ENCODE assay signal across 9 mouse cellular contexts in the genomic region with DNA sequence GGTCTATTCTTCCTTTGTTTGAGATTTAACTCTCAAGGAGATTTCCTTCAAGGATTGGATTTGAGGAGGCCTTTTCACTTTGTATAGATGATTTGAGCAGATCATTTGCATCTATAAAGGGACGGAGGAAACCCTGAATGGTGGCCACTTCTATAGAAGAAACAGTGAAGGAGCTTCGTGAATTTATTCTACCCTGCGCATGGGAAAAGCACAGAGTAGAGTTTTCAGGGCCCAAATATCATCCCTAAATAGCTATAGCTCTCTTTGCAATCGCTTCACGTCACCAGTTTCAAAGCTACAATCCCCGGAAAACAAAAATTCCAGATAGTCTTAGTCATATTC.
DNase-seq lines count a peak whose midpoint lies in the region; ATAC-seq and TF ChIP-seq lines count a peak whose summit lies in the region.
"Had no signal": no experiment of that assay in that cellular context is flagged by ENCODE, and none has a peak within 500 bp of the region (broad histone marks: within the 10 kb centered on the region; RNA-seq: fewer than 3 reads in every experiment).

No protein-coding gene starts in this region.

- no peak for DNase-seq in frontal cortex, postnatal 10 days (ENCODE audit: low spot score in 2 of 2)
- peak; percentile 12 for DNase-seq in hindbrain, postnatal 0 days (ENCODE audit: low spot score)
- DNase-seq in urinary bladder, postnatal 25 days (ENCODE audit: low spot score), result no peak
- no peak for DNase-seq in right cerebral cortex, adult 18-20 months

- ATAC-seq in frontal cortex, adult (ENCODE audit: low TSS enrichment), result peak; percentile 28; the same call in 1 of the 2 replicates
- no peak for ATAC-seq in liver, embryonic 16.5 days (ENCODE audit: low read depth)
- ATAC-seq in liver, embryonic 12.5 days, result no peak
- ATAC-seq in hindbrain, postnatal 0 days, result no peak

- 58% methylated on average over 6 of the region's 6 CpGs for WGBS in liver, embryonic 16.5 days (ENCODE audit: insufficient replicate concordance)
- 74% methylated on average over 6 of the region's 6 CpGs for WGBS in liver, embryonic 12.5 days (ENCODE audit: insufficient replicate concordance)
- WGBS in hindbrain, postnatal 0 days, result 24% methylated on average over 6 of the region's 6 CpGs
- 71% methylated on average over 6 of the region's 6 CpGs for WGBS in small intestine, adult 2 months

- H3K27ac ChIP-seq in liver, embryonic 16.5 days (ENCODE audit: low read length), result peak overlapping the region; percentile 41; the same call in 1 of the 2 replicates
- H3K27ac ChIP-seq in liver, embryonic 12.5 days, result no peak overlapping the region
- peak overlapping the region; percentile 76 for H3K27ac ChIP-seq in hindbrain, postnatal 0 days
- H3K27ac ChIP-seq in small intestine, adult 2 months (ENCODE audit: insufficient read depth, low read depth, low read length), result peak overlapping the region; percentile 79
- H3K27ac ChIP-seq: liver, embryonic 14.5 days had no signal

- no peak for TF ChIP-seq POLR2A in small intestine, adult 2 months (IDR thresholded peaks at IDR 0.05; ENCODE audit: low read depth, low read length)

- H3K4me2 ChIP-seq in liver, embryonic 16.5 days (ENCODE audit: low read depth, low read length), result no peak overlapping the region
- H3K4me2 ChIP-seq in liver, embryonic 12.5 days, result no peak overlapping the region
- H3K4me2 ChIP-seq in hindbrain, postnatal 0 days (ENCODE audit: low read depth, low read length), result peak overlapping the region; percentile 26

- no peak overlapping the region for H3K4me3 ChIP-seq in liver, embryonic 16.5 days (ENCODE audit: low read depth, low read length)
- no peak overlapping the region for H3K4me3 ChIP-seq in liver, embryonic 12.5 days
- H3K4me3 ChIP-seq in hindbrain, postnatal 0 days (ENCODE audit: low read length), result no peak overlapping the region
- no peak overlapping the region for H3K4me3 ChIP-seq in small intestine, adult 2 months (ENCODE audit: low read depth, low read length)

- TF ChIP-seq CTCF in hindbrain, postnatal 0 days (IDR thresholded peaks at IDR 0.05; ENCODE audit: low read depth), result no peak
- TF ChIP-seq CTCF in small intestine, adult 2 months (IDR thresholded peaks at IDR 0.05; ENCODE audit: extremely low read depth, insufficient read length, insufficient replicate concordance, low read depth, low read length), result no peak

- no peaks in the 10 kb centered on the region for H3K9me3 ChIP-seq in liver, embryonic 16.5 days (replicated peaks; ENCODE audit: control insufficient read depth, low read length)
- H3K9me3 ChIP-seq in liver, embryonic 12.5 days (replicated peaks), result no peaks in the 10 kb centered on the region
- H3K9me3 ChIP-seq in hindbrain, postnatal 0 days (ENCODE audit: low read length), result no peaks in the 10 kb centered on the region

- H3K36me3 ChIP-seq in liver, embryonic 16.5 days (ENCODE audit: control insufficient read depth, insufficient read depth), result no peaks in the 10 kb centered on the region
- no peaks in the 10 kb centered on the region for H3K36me3 ChIP-seq in liver, embryonic 12.5 days
- H3K36me3 ChIP-seq in hindbrain, postnatal 0 days (ENCODE audit: insufficient read depth, low read length), result no peaks in the 10 kb centered on the region
- H3K36me3 ChIP-seq in small intestine, adult 2 months (ENCODE audit: control insufficient read depth, insufficient read depth, low read length), result no peaks in the 10 kb centered on the region

- H3K4me1 ChIP-seq in liver, embryonic 16.5 days (ENCODE audit: control insufficient read depth, low read depth, low read length), result no peaks in the 10 kb centered on the region
- 0 out of 2 replicates have a peak, but pooled peaks cover 5% of the 10 kb centered on the region for H3K4me1 ChIP-seq in liver, embryonic 12.5 days
- H3K4me1 ChIP-seq in hindbrain, postnatal 0 days (ENCODE audit: insufficient read depth, low read length), result peaks cover 5% of the 10 kb centered on the region; the same call in 1 of the 2 replicates
- peaks cover 9% of the 10 kb centered on the region; the same call in 1 of the 2 replicates for H3K4me1 ChIP-seq in small intestine, adult 2 months (ENCODE audit: control insufficient read depth, insufficient read depth, insufficient read length, low read length)

- no peaks in the 10 kb centered on the region for H3K27me3 ChIP-seq in liver, embryonic 16.5 days (ENCODE audit: control insufficient read depth, insufficient read depth, low read depth, low read length)
- no peaks in the 10 kb centered on the region for H3K27me3 ChIP-seq in liver, embryonic 12.5 days (replicated peaks)
- H3K27me3 ChIP-seq in hindbrain, postnatal 0 days (ENCODE audit: insufficient read depth, low read length), result no peaks in the 10 kb centered on the region
- H3K27me3 ChIP-seq in small intestine, adult 2 months (ENCODE audit: control insufficient read depth, insufficient read depth, low read length), result no peaks in the 10 kb centered on the region

- H3K9ac ChIP-seq in liver, embryonic 16.5 days (ENCODE audit: low read depth, low read length), result no peak overlapping the region
- H3K9ac ChIP-seq in liver, embryonic 12.5 days, result no peak overlapping the region
- 0 out of 2 replicates have a peak overlapping the region, but pooled peaks have one; percentile 7 for H3K9ac ChIP-seq in hindbrain, postnatal 0 days (replicated peaks; ENCODE audit: low read length)
- H3K9ac ChIP-seq: liver, embryonic 14.5 days had no signal
